Mouse (Mus musculus): Measurements from ENCODE around the gene Ltb. TPM values are rescaled to one million over a fixed set of nuclear protein-coding genes. Genes with fewer than 3 reads are reported as not detected.

The Ltb gene
- polyA plus RNA-seq (2015; fragmentation: Nextera tagmentation; extraction: Ambion mirVana), result 0.35 and 0.76 TPM in 2 replicates

GRCm38 (mm10) chr17:35193881-35194843, at the start of gene Ltb:
Ltb (plus strand) TSS chr17:35194439.
- Histone ChIP-seq H3K27me3 (peaks cover 43% of the 10 kb centered on the region), H3K4me3 (replicated peaks) (peak within 1 kb of the TSS; percentile 38; the same call in 1 of the 2 replicates), H3K4me2 (replicated peaks) (no peak within 1 kb of the TSS), H3K4me1 (replicated peaks) (peaks cover 14% of the 10 kb centered on the region), H3K36me3 (no peaks in the 10 kb centered on the region), H3K9me3 (no peaks in the 10 kb centered on the region), H3K27ac (no peak within 1 kb of the TSS), H3K9ac (replicated peaks) (no peak within 1 kb of the TSS)
- no peak for ATAC-seq
- WGBS, result 75% methylated on average over 28 of the region's 28 CpGs

GRCm38 (mm10) chr17:35146139-35146538, 48.1 kb upstream of the Ltb start:
- H3K4me1 ChIP-seq (replicated peaks), result no peaks in the 10 kb centered on the region
- H3K36me3 ChIP-seq, result peaks cover 98% of the 10 kb centered on the region
- ATAC-seq, result no peak
- H3K27me3 ChIP-seq, result no peaks in the 10 kb centered on the region
- H3K4me2 ChIP-seq (replicated peaks), result no peak overlapping the region
- H3K9ac ChIP-seq (replicated peaks), result no peak overlapping the region
- 0 out of 2 replicates have a peak, but pooled peaks cover 3% of the 10 kb centered on the region for H3K9me3 ChIP-seq
- H3K27ac ChIP-seq, result 0 out of 2 replicates have a peak overlapping the region, but pooled peaks have one; percentile 56
- 93% methylated on average over 5 of the region's 5 CpGs for WGBS
- H3K4me3 ChIP-seq (replicated peaks), result no peak overlapping the region

- H3K4me1 ChIP-seq (replicated peaks), result no peaks in the 10 kb centered on the region
- 0 out of 2 replicates have a peak, but pooled peaks cover 3% of the 10 kb centered on the region for H3K9me3 ChIP-seq
- H3K4me3 ChIP-seq (replicated peaks), result no peak overlapping the region
- no peak for ATAC-seq
- H3K4me2 ChIP-seq (replicated peaks), result no peak overlapping the region
- no peak overlapping the region for H3K9ac ChIP-seq (replicated peaks)
- 64% methylated on average over 3 of the region's 3 CpGs for WGBS
- H3K27me3 ChIP-seq, result no peaks in the 10 kb centered on the region
- H3K27ac ChIP-seq, result peak overlapping the region; percentile 56; the same call in 1 of the 2 replicates
- peaks cover 98% of the 10 kb centered on the region for H3K36me3 ChIP-seq
Observed at GRCm38 (mm10) chr17:35147348-35147747, 46.9 kb upstream of the Ltb start.

GRCm38 (mm10) chr17:35147922-35148639, 46.2 kb upstream of the Ltb start:
- peak overlapping the region; percentile 39 for H3K27ac ChIP-seq
- peaks cover 98% of the 10 kb centered on the region for H3K36me3 ChIP-seq
- ATAC-seq, result no peak
- H3K27me3 ChIP-seq, result no peaks in the 10 kb centered on the region
- H3K4me2 ChIP-seq (replicated peaks), result no peak overlapping the region
- no peak overlapping the region for H3K4me3 ChIP-seq (replicated peaks)
- no peaks in the 10 kb centered on the region for H3K4me1 ChIP-seq (replicated peaks)
- no peak overlapping the region for H3K9ac ChIP-seq (replicated peaks)
- 65% methylated on average over 5 of the region's 5 CpGs for WGBS
- H3K9me3 ChIP-seq, result 0 out of 2 replicates have a peak, but pooled peaks cover 3% of the 10 kb centered on the region

GRCm38 (mm10) chr17:35152121-35152520, 42.1 kb upstream of the Ltb start:
- no peak overlapping the region for H3K9ac ChIP-seq (replicated peaks)
- ATAC-seq, result no peak
- no peaks in the 10 kb centered on the region for H3K27me3 ChIP-seq
- 96% methylated on average over 4 of the region's 4 CpGs for WGBS
- H3K4me2 ChIP-seq (replicated peaks), result no peak overlapping the region
- H3K9me3 ChIP-seq, result no peaks in the 10 kb centered on the region
- no peak overlapping the region for H3K27ac ChIP-seq
- H3K4me1 ChIP-seq (replicated peaks), result no peaks in the 10 kb centered on the region
- no peak overlapping the region for H3K4me3 ChIP-seq (replicated peaks)
- H3K36me3 ChIP-seq, result peaks cover 98% of the 10 kb centered on the region

GRCm38 (mm10) chr17:35153077-35153476, 41.2 kb upstream of the Ltb start:
- no peak overlapping the region for H3K4me2 ChIP-seq (replicated peaks)
- no peaks in the 10 kb centered on the region for H3K9me3 ChIP-seq
- no peaks in the 10 kb centered on the region for H3K27me3 ChIP-seq
- no peak overlapping the region for H3K27ac ChIP-seq
- no peak for ATAC-seq
- no peak overlapping the region for H3K4me3 ChIP-seq (replicated peaks)
- H3K4me1 ChIP-seq (replicated peaks), result no peaks in the 10 kb centered on the region
- H3K36me3 ChIP-seq, result peaks cover 98% of the 10 kb centered on the region
- WGBS, result 95% methylated on average over 9 of the region's 9 CpGs
- H3K9ac ChIP-seq (replicated peaks), result no peak overlapping the region

GRCm38 (mm10) chr17:35153931-35154330, 40.3 kb upstream of the Ltb start:
- H3K36me3 ChIP-seq, result peaks cover 98% of the 10 kb centered on the region
- ATAC-seq, result no peak
- WGBS, result 94% methylated on average over 4 of the region's 4 CpGs
- H3K9me3 ChIP-seq, result no peaks in the 10 kb centered on the region
- no peak overlapping the region for H3K4me3 ChIP-seq (replicated peaks)
- H3K27me3 ChIP-seq, result no peaks in the 10 kb centered on the region
- no peak overlapping the region for H3K4me2 ChIP-seq (replicated peaks)
- H3K4me1 ChIP-seq (replicated peaks), result no peaks in the 10 kb centered on the region
- H3K9ac ChIP-seq (replicated peaks), result no peak overlapping the region
- no peak overlapping the region for H3K27ac ChIP-seq

- no peaks in the 10 kb centered on the region for H3K9me3 ChIP-seq
- ATAC-seq, result no peak
- no peak overlapping the region for H3K4me3 ChIP-seq (replicated peaks)
- no peak overlapping the region for H3K27ac ChIP-seq
- H3K27me3 ChIP-seq, result no peaks in the 10 kb centered on the region
- no peaks in the 10 kb centered on the region for H3K4me1 ChIP-seq (replicated peaks)
- H3K9ac ChIP-seq (replicated peaks), result no peak overlapping the region
- peaks cover 98% of the 10 kb centered on the region for H3K36me3 ChIP-seq
- WGBS, result 81% methylated on average over 7 of the region's 7 CpGs
- no peak overlapping the region for H3K4me2 ChIP-seq (replicated peaks)
Observed at GRCm38 (mm10) chr17:35154616-35155015, 39.6 kb upstream of the Ltb start.

GRCm38 (mm10) chr17:35155451-35155850, 38.8 kb upstream of the Ltb start:
- WGBS, result 93% methylated on average over 12 of the region's 12 CpGs
- ATAC-seq, result no peak
- no peak overlapping the region for H3K9ac ChIP-seq (replicated peaks)

GRCm38 (mm10) chr17:35156461-35157200, 37.6 kb upstream of the Ltb start:
- H3K9me3 ChIP-seq, result no peaks in the 10 kb centered on the region
- H3K9ac ChIP-seq (replicated peaks), result no peak overlapping the region
- no peak overlapping the region for H3K4me2 ChIP-seq (replicated peaks)
- no peak overlapping the region for H3K27ac ChIP-seq
- H3K27me3 ChIP-seq, result no peaks in the 10 kb centered on the region
- H3K4me1 ChIP-seq (replicated peaks), result peaks cover 6% of the 10 kb centered on the region
- no peak overlapping the region for H3K4me3 ChIP-seq (replicated peaks)
- ATAC-seq, result no peak
- peaks cover 100% of the 10 kb centered on the region for H3K36me3 ChIP-seq
- 93% methylated on average over 33 of the region's 33 CpGs for WGBS

More at GRCm38 (mm10) chr17:35155451-35155850, 38.8 kb upstream of the Ltb start:
- Histone ChIP-seq H3K36me3 (peaks cover 98% of the 10 kb centered on the region), H3K27ac (no peak overlapping the region), H3K4me3 (replicated peaks) (no peak overlapping the region), H3K27me3 (no peaks in the 10 kb centered on the region), H3K4me2 (replicated peaks) (no peak overlapping the region), H3K9me3 (no peaks in the 10 kb centered on the region), H3K4me1 (replicated peaks) (no peaks in the 10 kb centered on the region)

- Histone ChIP-seq H3K9me3 (no peaks in the 10 kb centered on the region), H3K27ac (no peak overlapping the region), H3K4me2 (replicated peaks) (no peak overlapping the region), H3K36me3 (peaks cover 100% of the 10 kb centered on the region), H3K9ac (replicated peaks) (no peak overlapping the region), H3K4me3 (replicated peaks) (no peak overlapping the region), H3K4me1 (replicated peaks) (peaks cover 12% of the 10 kb centered on the region), H3K27me3 (no peaks in the 10 kb centered on the region)
- 96% methylated on average over 8 of the region's 8 CpGs for WGBS
- no peak for ATAC-seq
Observed at GRCm38 (mm10) chr17:35157254-35157653, 37.0 kb upstream of the Ltb start.
